Mouse (Mus musculus) heart, embryonic 14.5 days (tissue): ENCODE data around the gene Dse. TPM values are rescaled to one million over a fixed set of nuclear protein-coding genes. Genes with fewer than 3 reads are reported as not detected.

ENCODE experiments used
- ATAC-seq: fragments of 200-750 bp; cut with Nextera tagmentation; 2 replicates; pipeline ENCODE4 v1.8.0; 2017; ENCODE audit warnings: low read depth, moderate TSS enrichment; ENCODE audit not compliant: insufficient number of reproducible peaks, insufficient read depth, low FRiP score
- H3K27ac ChIP-seq, 2 experiments: fragments of 200-500 bp in 1 of 2; fragments of 300-500 bp in 1 of 2; sonication (generic) in 1 of 2; replicated peaks in 1 of 2; 2 replicates each; pipeline ENCODE4 v1.5.1; 2012 to 2014; ENCODE audit warnings: low read depth in 2 of 2, low read length in 2 of 2, control low read depth in 1 of 2, mild to moderate bottlenecking in 1 of 2, mixed read lengths in 1 of 2; ENCODE audit not compliant: control insufficient read depth in 1 of 2, insufficient read depth in 1 of 2
- H3K27me3 ChIP-seq: fragments of 300-500 bp; sonication (generic); 2 replicates; pipeline ENCODE4 v1.6.1; 2014; ENCODE audit warnings: mild to moderate bottlenecking, low read length, control low read depth; ENCODE audit not compliant: control insufficient read depth, insufficient read depth
- H3K36me3 ChIP-seq: fragments of 300-500 bp; sonication (generic); 2 replicates; pipeline ENCODE4 v1.6.1; 2014; ENCODE audit warnings: mild to moderate bottlenecking, control low read depth, low read length, mixed read lengths; ENCODE audit not compliant: control insufficient read depth, insufficient read depth
- H3K4me1 ChIP-seq, 2 experiments: fragments of 200-500 bp in 1 of 2; fragments of 300-500 bp in 1 of 2; sonication (generic) in 1 of 2; 2 replicates each; pipeline ENCODE4 v1.6.1; 2012 to 2014; ENCODE audit warnings: low read length in 2 of 2, control low read depth in 1 of 2, mixed read lengths in 1 of 2; ENCODE audit not compliant: control insufficient read depth in 2 of 2, insufficient read depth in 2 of 2
- H3K4me2 ChIP-seq: fragments of 300-500 bp; sonication (generic); 2 replicates; pipeline ENCODE4 v1.6.1; 2014; ENCODE audit warnings: mild to moderate bottlenecking, low read length
- H3K4me3 ChIP-seq, 2 experiments: fragments of 200-500 bp in 1 of 2; fragments of 300-500 bp in 1 of 2; sonication (generic) in 1 of 2; 2 replicates each; pipeline ENCODE4 v1.5.1; 2012 to 2014; ENCODE audit warnings: low read length in 2 of 2, mild to moderate bottlenecking in 2 of 2, control low read depth in 1 of 2, low read depth in 1 of 2, moderate library complexity in 1 of 2; ENCODE audit not compliant: control insufficient read depth in 1 of 2, insufficient read depth in 1 of 2
- H3K9ac ChIP-seq: fragments of 300-500 bp; sonication (generic); 2 replicates; pipeline ENCODE4 v1.6.1; 2014; ENCODE audit warnings: mild to moderate bottlenecking, low read length
- H3K9me3 ChIP-seq: fragments of 300-500 bp; sonication (generic); 2 replicates; pipeline ENCODE4 v1.6.1; 2016; ENCODE audit warnings: low read length, control low read depth; ENCODE audit not compliant: control insufficient read depth
- WGBS: fragments of 180-500 bp; shearing (Covaris S2); extraction: QIAGEN DNeasy Blood & Tissue Kit; methylation state at CpG from one replicate; pipeline ENCODE4 v1.1.7; 2014; 5-methylcytosine and 5-hydroxymethylcytosine counted together
- polyA plus RNA-seq: library from polyadenylated mRNA; unstranded; fragments of >200 nt; fragmentation: Nextera tagmentation; extraction: Ambion mirVana; gene quantifications from 2 replicates; pipeline ENCODE4 v1.2.1, GENCODE M21; 2014

Gene Dse
- polyA plus RNA-seq, 1 experiment from 2014 or later = 16.8 TPM

DNA sequence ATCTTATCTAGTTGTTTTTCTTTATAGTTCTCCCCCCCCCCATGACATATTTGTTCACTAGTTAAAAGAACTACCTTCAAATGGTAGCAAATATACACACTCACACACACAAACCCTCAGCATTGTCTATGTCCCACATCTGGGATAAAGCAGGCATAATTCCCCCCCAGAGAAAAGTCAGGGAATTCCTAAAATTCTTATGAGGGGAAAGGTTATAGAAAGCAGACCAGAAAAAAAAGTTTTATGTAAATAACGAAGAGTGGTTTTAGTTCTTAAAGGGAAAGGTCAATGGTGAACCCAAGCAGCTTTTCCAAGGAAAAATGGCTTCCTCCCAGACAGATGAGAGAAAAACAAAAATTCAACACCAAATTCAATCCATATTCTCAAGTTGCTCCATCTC, 22.6 kb downstream of the Dse start:
- 64% methylated on average over 1 of the region's 1 CpGs for WGBS
- ATAC-seq = no peak
- H3K9ac ChIP-seq = no peak overlapping the region
- no peaks in the 10 kb centered on the region for H3K9me3 ChIP-seq
- no peak overlapping the region for H3K4me2 ChIP-seq
- no peak overlapping the region for H3K4me3 ChIP-seq
- H3K27me3 ChIP-seq = no peaks in the 10 kb centered on the region
- H3K27ac ChIP-seq = no peak overlapping the region
- H3K36me3 ChIP-seq = peaks cover 15% of the 10 kb centered on the region
- H3K4me1 ChIP-seq = peaks cover 2 to 10% of the 10 kb centered on the region in 2 experiments; a peak in 3 of 4 replicates

DNA sequence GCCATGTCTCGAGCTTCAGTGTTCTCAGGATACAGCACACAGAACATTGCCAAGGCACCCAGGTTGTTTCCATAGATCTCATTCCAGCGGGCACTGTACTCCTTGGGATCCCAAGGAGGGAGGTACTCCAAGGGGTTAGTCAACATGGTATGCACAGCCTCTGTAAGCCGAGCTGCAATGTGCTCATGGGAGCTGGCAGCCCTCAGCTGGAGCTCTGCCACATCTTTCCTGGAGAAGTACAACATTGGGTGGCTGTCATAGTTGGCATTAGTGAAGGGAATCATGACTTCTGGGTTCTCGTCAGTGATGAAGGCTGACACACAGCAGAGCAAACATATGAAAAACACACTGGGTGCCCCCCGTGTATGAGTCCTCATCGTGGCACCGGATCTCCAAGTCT, 23.8 kb downstream of the Dse start:
- H3K27me3 ChIP-seq = no peaks in the 10 kb centered on the region
- H3K4me3 ChIP-seq = no peak overlapping the region
- no peak overlapping the region for H3K4me2 ChIP-seq
- no peak overlapping the region for H3K27ac ChIP-seq
- H3K36me3 ChIP-seq = peaks cover 15% of the 10 kb centered on the region
- no peak overlapping the region for H3K9ac ChIP-seq
- no peaks in the 10 kb centered on the region for H3K9me3 ChIP-seq
- peaks cover 2 to 10% of the 10 kb centered on the region in 2 experiments; a peak in 3 of 4 replicates for H3K4me1 ChIP-seq
- no peak for ATAC-seq
- 79% methylated on average over 7 of the region's 7 CpGs for WGBS

DNA sequence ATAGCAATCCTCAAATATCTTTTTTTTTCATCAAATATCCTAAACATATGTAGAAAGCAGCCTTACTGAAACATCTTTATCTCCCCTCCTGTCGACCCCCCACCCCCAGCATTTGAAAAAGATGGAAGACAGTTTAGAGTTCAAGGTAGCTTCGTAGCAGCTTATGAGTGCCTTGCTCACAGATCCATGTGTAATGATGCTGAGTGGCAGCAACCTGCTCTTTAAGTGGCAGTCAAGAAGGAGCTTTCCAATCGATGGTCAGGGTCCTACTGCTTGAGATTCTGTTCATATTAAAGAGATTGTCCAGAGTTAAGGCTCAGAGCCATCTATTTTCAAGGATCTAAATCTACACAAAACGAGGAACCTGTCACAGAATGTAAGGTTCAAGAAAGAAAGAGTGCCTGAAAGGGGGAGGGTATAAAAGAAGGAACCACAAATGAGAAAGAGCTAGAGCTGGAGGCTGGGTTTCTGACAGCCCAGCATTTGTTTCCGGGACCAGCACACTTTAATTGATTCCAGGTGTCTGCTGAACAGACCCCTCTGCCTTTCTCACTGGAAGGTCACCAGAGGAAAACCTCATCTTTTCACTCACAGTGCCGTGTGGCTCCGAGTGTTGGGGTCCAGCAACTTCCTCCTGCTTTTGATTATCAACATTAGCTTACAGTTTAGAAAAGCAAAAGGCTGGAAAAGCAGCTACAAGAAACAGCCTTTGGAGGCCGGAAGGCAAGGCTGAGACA, 31.5 kb downstream of the Dse start:
- no peaks in the 10 kb centered on the region for H3K9me3 ChIP-seq
- H3K4me2 ChIP-seq = no peak overlapping the region
- H3K27me3 ChIP-seq = no peaks in the 10 kb centered on the region
- no peak for ATAC-seq
- H3K4me1 ChIP-seq = peaks cover 0 to 6% of the 10 kb centered on the region in 2 experiments; a peak in 2 of 4 replicates
- H3K9ac ChIP-seq = no peak overlapping the region
- no peaks in the 10 kb centered on the region; the same call in 1 of the 2 replicates for H3K36me3 ChIP-seq
- no peak overlapping the region for H3K27ac ChIP-seq
- no peak overlapping the region for H3K4me3 ChIP-seq
- WGBS = 57% methylated on average over 8 of the region's 8 CpGs

DNA sequence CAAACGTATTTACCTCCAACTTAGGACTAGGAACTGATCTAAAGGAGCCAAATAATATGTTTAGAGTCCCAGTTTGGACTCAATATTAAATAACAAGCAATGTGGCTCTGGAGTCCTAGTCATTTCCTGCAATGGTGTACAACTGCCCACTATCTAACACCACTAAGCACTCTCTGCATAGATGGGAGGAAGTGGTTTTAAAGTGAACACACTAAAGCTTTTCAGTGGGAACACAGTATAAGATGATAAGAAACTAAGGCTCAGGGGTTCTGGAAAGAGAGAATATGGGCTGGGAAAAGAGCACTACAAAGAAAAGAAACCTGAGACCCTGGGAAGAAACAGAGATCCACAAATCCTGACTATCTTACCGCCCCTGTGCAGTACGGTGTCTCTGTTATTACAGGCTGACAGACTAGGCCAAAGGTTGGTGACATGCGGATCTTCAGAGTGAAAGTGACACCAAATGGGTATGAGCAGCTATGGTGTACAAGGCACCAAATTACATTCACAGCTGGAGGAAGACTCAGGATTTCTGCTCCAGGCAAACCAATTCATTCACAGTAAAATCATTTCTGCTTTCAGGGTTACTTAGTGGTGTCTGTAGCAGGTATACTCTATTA, 34.7 kb downstream of the Dse start:
- no peak overlapping the region for H3K4me2 ChIP-seq
- no peaks in the 10 kb centered on the region for H3K9me3 ChIP-seq
- no peak overlapping the region for H3K4me3 ChIP-seq
- no peak for ATAC-seq
- peaks cover 0 to 6% of the 10 kb centered on the region in 2 experiments; a peak in 2 of 4 replicates for H3K4me1 ChIP-seq
- H3K27ac ChIP-seq = no peak overlapping the region; a peak in 1 of 4 replicates
- H3K9ac ChIP-seq = no peak overlapping the region
- no peaks in the 10 kb centered on the region for H3K36me3 ChIP-seq
- 65% methylated on average over 4 of the region's 4 CpGs for WGBS
- no peaks in the 10 kb centered on the region for H3K27me3 ChIP-seq

DNA sequence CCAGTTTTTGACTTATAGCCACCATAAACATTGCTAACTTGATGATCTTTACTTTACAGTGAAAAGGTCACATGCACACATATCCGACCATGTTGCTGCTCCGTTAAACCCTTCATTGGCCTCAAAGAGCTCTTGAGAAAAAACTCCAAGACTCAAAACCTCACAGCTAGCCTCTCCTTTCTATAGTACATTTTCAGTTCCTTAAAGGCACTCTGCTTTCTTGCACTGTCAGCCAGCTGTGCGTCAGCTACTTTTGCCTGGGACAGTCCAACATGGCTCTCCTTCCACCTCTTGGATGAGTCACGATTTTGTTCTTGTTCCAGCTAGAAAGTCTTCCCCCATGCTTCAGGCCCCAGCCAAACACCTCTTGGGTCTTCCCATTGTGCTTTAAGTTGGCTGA, 35.9 kb downstream of the Dse start:
- Histone ChIP-seq H3K4me2 (no peak overlapping the region), H3K9ac (no peak overlapping the region), H3K27me3 (no peaks in the 10 kb centered on the region), H3K9me3 (no peaks in the 10 kb centered on the region), H3K4me1 (peaks cover 0 to 6% of the 10 kb centered on the region in 2 experiments; a peak in 2 of 4 replicates), H3K36me3 (no peaks in the 10 kb centered on the region), H3K27ac (no peak overlapping the region), H3K4me3 (no peak overlapping the region)
- 73% methylated on average over 4 of the region's 4 CpGs for WGBS
- no peak for ATAC-seq

DNA sequence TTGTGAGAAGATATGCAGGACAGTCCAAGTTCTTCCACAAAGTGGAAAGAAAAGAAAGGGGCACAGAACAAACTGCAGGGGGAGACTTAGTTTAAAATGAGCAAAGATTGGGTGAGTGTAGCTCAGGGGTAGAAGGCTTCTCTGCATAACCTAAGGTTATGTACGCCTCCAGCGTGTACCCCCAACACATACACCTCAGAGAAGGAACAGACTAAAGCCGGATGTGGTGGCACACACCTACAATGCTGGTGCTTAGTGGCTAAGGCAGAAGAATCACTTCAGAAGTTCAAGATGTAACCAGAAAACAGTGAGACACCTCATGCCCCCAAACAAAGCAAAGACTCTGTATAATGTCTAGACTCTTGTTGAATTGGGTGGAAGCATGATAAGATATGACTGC, 36.3 kb downstream of the Dse start:
- no peak for ATAC-seq
- no peaks in the 10 kb centered on the region for H3K36me3 ChIP-seq
- 93% methylated on average over 3 of the region's 3 CpGs for WGBS

DNA sequence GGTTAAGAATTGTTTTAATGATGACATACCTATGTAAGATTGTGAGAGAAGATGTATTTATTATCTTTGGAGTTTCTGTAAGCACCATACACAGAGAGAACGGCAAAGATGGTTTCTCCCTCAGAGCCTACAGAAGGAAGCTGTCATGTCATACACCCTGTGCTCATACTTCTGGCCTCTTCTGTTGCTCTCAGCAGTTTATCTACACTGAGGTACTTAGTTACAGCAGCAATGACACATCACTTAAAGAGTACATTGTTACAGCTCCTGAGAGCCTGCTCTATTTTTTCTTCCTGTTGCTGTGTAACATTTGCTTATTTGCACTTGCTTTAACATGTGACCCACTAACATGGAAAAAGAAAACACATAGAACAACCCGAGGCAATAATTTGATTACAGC, 40.5 kb downstream of the Dse start:
- no peak; the same call in 1 of the 2 replicates for ATAC-seq
- 32% methylated on average over 2 of the region's 2 CpGs for WGBS

More for the DNA sequence above, 36.3 kb downstream of the Dse start:
- no peak overlapping the region for H3K9ac ChIP-seq
- H3K9me3 ChIP-seq = no peaks in the 10 kb centered on the region
- H3K4me2 ChIP-seq = no peak overlapping the region
- no peak overlapping the region for H3K27ac ChIP-seq
- no peaks in the 10 kb centered on the region for H3K27me3 ChIP-seq
- H3K4me1 ChIP-seq = peaks cover 0 to 6% of the 10 kb centered on the region in 2 experiments; a peak in 1 of 4 replicates
- H3K4me3 ChIP-seq = no peak overlapping the region

More for the DNA sequence above, 40.5 kb downstream of the Dse start:
- Histone ChIP-seq H3K9me3 (no peaks in the 10 kb centered on the region), H3K4me2 (no peak overlapping the region), H3K4me3 (no peak overlapping the region), H3K36me3 (peaks cover 9% of the 10 kb centered on the region), H3K4me1 (no peaks in the 10 kb centered on the region), H3K9ac (no peak overlapping the region), H3K27ac (no peak overlapping the region), H3K27me3 (no peaks in the 10 kb centered on the region)
